Mouse (Mus musculus) spleen, adult 2 months (tissue): ENCODE data around the gene Ncoa1.

Experiments
- CTCF ChIP-seq: fragments of 200-500 bp; IDR thresholded peaks from 2 replicates; pipeline ENCODE4 v1.5.1; 2011; ENCODE audit warnings: mild to moderate bottlenecking, inconsistent platforms; ENCODE audit not compliant: insufficient read depth, insufficient read length, insufficient replicate concordance; ENCODE audit errors: extremely low read depth
- POLR2A ChIP-seq: fragments of 200-500 bp; IDR thresholded peaks from 2 replicates; pipeline ENCODE4 v1.6.1; 2011; ENCODE audit warnings: low read depth, low read length, inconsistent platforms

- TF ChIP-seq CTCF (no peak), POLR2A (no peak)
Observed at GRCm38 (mm10) chr12:4199271-4199670, 277.7 kb downstream of the Ncoa1 start.
